Comparison of ENCODE assay signal across 8 mouse cellular contexts in genomic region chr3:27237226-27237625, GRCm38 (mm10). TPM values are rescaled to one million over a fixed set of nuclear protein-coding genes. Genes with fewer than 3 reads are reported as not detected.
DNase-seq lines count a peak whose midpoint lies in the region; ATAC-seq lines count a peak whose summit lies in the region.

No protein-coding gene starts in this region.

- H3K4me2 ChIP-seq in embryonic facial prominence, embryonic 14.5 days (ENCODE audit: low read depth, low read length): no peak overlapping the region
- H3K4me2 ChIP-seq in kidney, embryonic 14.5 days (replicated peaks; ENCODE audit: low read depth, low read length): no peak overlapping the region

- peak; percentile 89 for ATAC-seq in activated CD4-positive, CD25-positive, alpha-beta regulatory T cell, adult 4 months
- peak; percentile 84 for ATAC-seq in embryonic facial prominence, embryonic 14.5 days (ENCODE audit: low read depth)
- ATAC-seq in kidney, embryonic 14.5 days (ENCODE audit: low FRiP score, low TSS enrichment): peak; percentile 66
- ATAC-seq in erythroid progenitor cell, adult 5-6 weeks (replicated peaks; ENCODE audit: low FRiP score, poor library complexity, severe bottlenecking): no peak

- peak; percentile 86 for DNase-seq in kidney, adult 9 months
- DNase-seq in kidney, adult 18-20 months: no peak
- peak; percentile 75 for DNase-seq in CD4-positive, CD25-positive, alpha-beta regulatory T cell, adult 2 months (ENCODE audit: low read depth, low spot score)
- DNase-seq in embryonic facial prominence, embryonic 14.5 days (ENCODE audit: low spot score): peak; percentile 72

- no peak overlapping the region for H3K27ac ChIP-seq in embryonic facial prominence, embryonic 14.5 days (replicated peaks; ENCODE audit: low read depth, low read length)
- H3K27ac ChIP-seq in kidney, embryonic 14.5 days (ENCODE audit: low read depth, low read length): no peak overlapping the region
- peak overlapping the region; percentile 44 for H3K27ac ChIP-seq in macrophage

- no peaks in the 10 kb centered on the region for H3K36me3 ChIP-seq in embryonic facial prominence, embryonic 14.5 days (ENCODE audit: control insufficient read depth, insufficient read depth, low read length)
- no peaks in the 10 kb centered on the region for H3K36me3 ChIP-seq in kidney, embryonic 14.5 days (ENCODE audit: control insufficient read depth, insufficient read depth, low read length)
- peaks cover 56% of the 10 kb centered on the region for H3K36me3 ChIP-seq in macrophage (ENCODE audit: inconsistent target)

- H3K9ac ChIP-seq in embryonic facial prominence, embryonic 14.5 days (ENCODE audit: low read depth, low read length): no peak overlapping the region
- no peak overlapping the region for H3K9ac ChIP-seq in kidney, embryonic 14.5 days (ENCODE audit: low read depth, low read length)

- no peaks in the 10 kb centered on the region for H3K4me1 ChIP-seq in embryonic facial prominence, embryonic 14.5 days (ENCODE audit: control insufficient read depth, insufficient read depth, low read length)
- H3K4me1 ChIP-seq in kidney, embryonic 14.5 days (ENCODE audit: control insufficient read depth, insufficient read depth, low read length): no peaks in the 10 kb centered on the region

- H3K79me2 ChIP-seq in macrophage (ENCODE audit: inconsistent target): peaks cover 100% of the 10 kb centered on the region

- no peaks in the 10 kb centered on the region for H3K9me3 ChIP-seq in embryonic facial prominence, embryonic 14.5 days (ENCODE audit: control insufficient read depth, low read length)
- H3K9me3 ChIP-seq in kidney, embryonic 14.5 days (ENCODE audit: control insufficient read depth, low read length): no peaks in the 10 kb centered on the region

- no peaks in the 10 kb centered on the region for H3K27me3 ChIP-seq in embryonic facial prominence, embryonic 14.5 days (replicated peaks; ENCODE audit: control insufficient read depth, insufficient read depth, low read length)
- H3K27me3 ChIP-seq in kidney, embryonic 14.5 days (ENCODE audit: control insufficient read depth, insufficient read depth, low read length): no peaks in the 10 kb centered on the region

- 14% methylated on average over 2 of the region's 2 CpGs for WGBS in embryonic facial prominence, embryonic 14.5 days
- WGBS in kidney, embryonic 14.5 days: 14% methylated on average over 2 of the region's 2 CpGs
- 8% methylated on average over 2 of the region's 2 CpGs for WGBS in macrophage (ENCODE audit: missing documents)

- H3K4me3 ChIP-seq in embryonic facial prominence, embryonic 14.5 days (ENCODE audit: low read depth, low read length): no peak overlapping the region
- no peak overlapping the region for H3K4me3 ChIP-seq in kidney, embryonic 14.5 days (ENCODE audit: low read length)
- H3K4me3 ChIP-seq in macrophage (ENCODE audit: inconsistent target): no peak overlapping the region

RNA-seq across cellular contexts. Expression of gene Nceh1, which starts 54.5 kb away (rescaled TPM):
- polyA plus RNA-seq in activated CD4-positive, CD25-positive, alpha-beta regulatory T cell, adult 4 months (2017; shearing (Covaris generic)): 10 to 100 TPM; 21.1 to 21.5 TPM
- polyA plus RNA-seq in embryonic facial prominence, embryonic 14.5 days (2014; fragmentation: Nextera tagmentation; extraction: Ambion mirVana): 4.3 and 6.8 TPM in 2 replicates
- 7.8 and 9.3 TPM in 2 replicates for polyA plus RNA-seq in kidney, embryonic 14.5 days (2014; fragmentation: Nextera tagmentation; extraction: Ambion mirVana)
- 100 to 1,000 TPM in 9 of 26 experiments, 10 to 100 TPM in 17; 18.6 to 236 (median 77.9) TPM for total RNA-seq in macrophage (2018; cell fraction: chromatin; rRNA removed)
- 100 to 1,000 TPM; 111 to 455 (median 227) TPM for total RNA-seq in macrophage (2018; cell fraction: cytosol; rRNA removed)
- total RNA-seq in macrophage (2018; cell fraction: nucleus; rRNA removed): 100 to 1,000 TPM in 25 of 26 experiments, 10 to 100 TPM in 1; 73.4 to 406 (median 223) TPM
- polyA plus RNA-seq in macrophage (2018): 212 to 280 TPM (median 251 TPM) in 3 replicates
- 3.8 and 15.5 TPM in 2 replicates for total RNA-seq in erythroid progenitor cell, adult 5-6 weeks (2015; ENCODE audit: low replicate concordance)
- total RNA-seq in erythroid progenitor cell, adult 5-6 weeks (2017; ENCODE audit: low replicate concordance): 4.1 and 7.3 TPM in 2 replicates
